Mouse (Mus musculus) heart, adult 8-10 months (tissue): ENCODE data around the gene Defb45. TPM values are rescaled to one million over a fixed set of nuclear protein-coding genes. Genes with fewer than 3 reads are reported as not detected.
A peak's percentile ranks its signal among the peaks of the same experiment; 100 is the strongest.

Source experiments
- DNase-seq: peaks from one replicate; pipeline ENCODE4 v3.0.0; 2022; ENCODE audit warnings: low spot score
- total RNA-seq, 4 experiments: library from RNA; stranded (reverse); gene quantifications; 2 replicates each; pipeline ENCODE4 v1.2.4; 2022

Gene Defb45
- not detected for total RNA-seq

DNA sequence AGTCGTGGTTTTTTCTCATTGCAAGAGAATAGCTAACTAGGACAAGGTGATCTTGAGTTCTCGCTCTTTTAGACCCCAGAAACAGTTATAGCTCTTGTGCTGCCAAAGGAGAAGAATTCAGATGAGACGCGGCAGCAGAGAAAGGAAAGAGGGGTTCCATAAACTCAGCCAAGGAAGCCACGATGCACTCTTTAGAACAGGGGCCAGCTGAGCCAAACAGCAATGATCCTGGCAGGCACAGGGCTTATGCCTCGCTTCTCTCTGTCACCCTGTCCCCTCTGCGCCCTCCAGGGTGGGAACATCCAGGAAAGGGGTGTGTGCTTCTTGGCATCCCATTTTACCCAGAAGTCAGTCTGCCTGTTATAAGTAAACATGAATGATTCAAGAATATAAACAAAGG is at the start of gene Defb45:
TSS of gene Defb45 (minus strand) at position 101 of the 400 bp plus-strand sequence.
- DNase-seq = no peak

DNA sequence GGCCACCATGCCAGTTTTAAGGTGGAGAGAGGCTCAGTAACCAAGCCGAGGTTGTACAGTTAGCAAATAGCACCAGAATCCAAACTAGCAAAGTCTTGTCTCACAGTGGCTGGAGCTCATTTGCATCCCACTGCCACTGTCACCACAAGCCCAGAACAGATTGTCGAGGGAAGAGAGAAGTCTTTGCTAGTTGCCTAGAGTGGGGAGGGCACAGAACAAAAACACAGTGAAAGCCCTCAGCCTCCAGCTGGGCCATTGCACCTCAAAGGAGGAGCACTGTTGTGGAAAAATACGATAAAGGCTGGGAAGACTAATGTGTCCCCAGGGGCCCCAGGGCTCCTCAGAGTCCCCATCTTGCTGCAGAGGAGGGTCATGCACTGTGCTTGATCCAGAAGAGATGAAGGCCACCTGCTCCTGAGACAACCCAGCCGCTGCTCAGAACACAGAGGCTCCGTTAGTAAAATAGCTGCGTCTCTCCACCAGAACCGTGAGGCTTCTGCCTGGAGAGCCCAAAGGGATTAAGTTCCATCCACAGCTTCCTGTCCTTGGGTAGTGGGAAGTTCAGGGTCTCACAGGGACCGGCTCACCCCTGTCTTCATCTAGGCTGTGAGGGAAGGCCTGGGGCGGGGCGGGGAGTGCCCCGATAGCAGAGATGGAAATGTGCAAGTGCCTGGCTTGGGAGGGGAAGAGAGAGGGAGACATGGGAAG is 40.4 kb upstream of the Defb45 start:
- DNase-seq = peak; percentile 64

DNA sequence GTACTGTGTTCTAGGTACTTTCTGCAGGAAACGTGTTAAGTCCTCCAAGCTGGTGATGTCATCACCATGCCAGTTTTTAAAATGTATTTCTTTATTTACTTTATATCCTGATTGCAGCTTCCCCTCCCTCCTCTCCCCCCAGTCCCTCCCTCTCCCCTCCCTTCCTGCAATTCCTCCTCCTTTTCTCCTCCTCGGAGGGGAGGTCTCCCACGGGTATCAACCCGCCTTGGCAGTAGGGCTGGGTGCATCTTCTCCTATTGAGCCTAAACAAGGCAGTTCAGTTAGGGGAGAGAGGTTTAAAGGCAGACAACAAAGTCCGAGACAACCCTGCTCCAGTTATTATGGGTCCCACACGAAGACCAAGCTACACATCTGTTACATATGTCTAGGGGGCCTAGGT is 39.7 kb upstream of the Defb45 start:
- DNase-seq = no peak

DNA sequence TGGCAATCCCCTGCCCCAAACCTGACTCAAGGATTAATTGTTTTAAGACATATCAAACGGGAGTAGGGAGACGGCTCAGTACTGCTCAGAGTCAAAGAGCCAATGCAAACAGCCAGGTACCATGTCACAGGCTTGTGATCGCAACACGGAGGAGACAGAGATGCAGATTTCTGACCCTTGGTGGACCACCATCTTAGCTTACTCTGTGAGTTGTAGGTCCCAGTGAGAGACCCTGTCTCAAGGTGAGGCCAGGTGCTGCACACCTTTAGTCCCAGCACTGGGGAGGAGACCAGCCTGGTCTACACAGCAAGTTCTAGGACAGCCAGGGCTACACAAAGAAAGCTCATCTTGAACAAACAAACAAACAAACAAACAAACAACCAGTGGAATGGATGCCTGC is 38.2 kb upstream of the Defb45 start:
- no peak for DNase-seq

DNA sequence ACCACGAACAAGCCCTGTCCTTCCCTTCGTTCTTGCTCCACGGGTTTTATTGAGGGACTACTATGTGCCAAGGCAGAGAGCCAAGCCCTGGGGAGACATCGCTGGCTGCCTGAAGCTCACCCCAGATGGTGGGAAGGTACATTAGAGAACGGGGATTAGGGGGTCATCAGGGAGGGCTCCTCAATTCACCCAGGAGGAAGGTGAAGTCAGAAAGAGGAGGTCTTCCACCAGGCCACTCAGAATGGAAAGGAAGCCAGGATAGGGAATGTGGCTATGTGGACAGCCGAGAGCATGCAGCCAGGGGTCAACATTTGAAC is 37.8 kb upstream of the Defb45 start:
- no peak for DNase-seq

DNA sequence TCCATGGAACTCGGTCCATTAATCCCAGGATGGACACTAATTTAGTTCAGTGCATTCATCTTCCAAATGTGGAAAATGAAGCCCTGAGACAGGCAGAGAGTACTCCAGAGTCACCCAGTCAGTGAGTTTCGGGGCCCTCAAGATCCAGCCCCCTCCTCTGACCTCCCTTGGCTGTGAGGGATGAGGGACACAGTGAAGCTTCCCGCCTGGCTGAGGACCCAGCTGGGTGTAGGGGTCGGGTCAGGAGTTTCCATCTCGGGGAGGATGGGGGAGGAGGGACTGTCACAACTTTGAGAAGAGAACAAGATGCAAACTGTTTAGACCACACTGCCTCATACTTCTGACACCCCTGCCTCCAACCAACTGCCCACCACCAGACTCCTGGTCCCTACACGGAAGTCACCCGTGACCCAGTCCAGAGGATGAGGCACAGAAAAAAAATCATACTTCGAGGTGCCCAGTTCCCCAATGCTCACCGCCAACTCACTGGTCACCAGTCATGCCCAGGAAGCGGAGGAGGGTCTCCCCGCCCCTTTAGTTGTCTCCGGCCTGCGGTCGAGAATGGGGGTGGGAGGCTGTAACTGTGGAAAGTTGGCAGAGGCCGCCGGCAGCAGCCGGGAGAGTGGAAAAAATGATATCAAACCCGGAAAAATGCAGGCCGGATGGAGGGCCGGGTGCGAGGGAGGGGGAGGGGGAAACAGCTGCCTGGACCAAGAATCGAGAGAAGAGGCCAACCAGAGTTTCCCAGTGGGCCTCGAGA is 37.2 kb upstream of the Defb45 start:
- peak; percentile 82 for DNase-seq

DNA sequence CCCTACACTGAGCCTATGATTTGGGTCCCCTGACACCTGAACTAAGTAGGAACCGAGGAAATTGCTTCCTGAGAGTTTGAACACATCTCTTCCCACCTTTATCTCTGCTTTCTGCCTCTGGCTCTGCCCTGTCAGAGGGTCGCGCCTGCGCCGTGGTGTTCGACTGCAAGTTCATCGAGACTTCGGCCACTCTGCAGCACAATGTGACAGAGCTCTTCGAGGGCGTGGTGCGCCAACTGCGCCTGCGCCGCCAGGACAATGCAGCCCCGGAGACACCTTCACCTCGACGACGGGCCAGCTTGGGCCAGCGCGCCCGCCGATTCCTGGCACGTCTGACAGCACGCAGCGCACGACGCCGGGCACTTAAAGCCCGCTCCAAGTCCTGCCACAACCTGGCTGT is 35.1 kb upstream of the Defb45 start:
- DNase-seq = no peak

DNA sequence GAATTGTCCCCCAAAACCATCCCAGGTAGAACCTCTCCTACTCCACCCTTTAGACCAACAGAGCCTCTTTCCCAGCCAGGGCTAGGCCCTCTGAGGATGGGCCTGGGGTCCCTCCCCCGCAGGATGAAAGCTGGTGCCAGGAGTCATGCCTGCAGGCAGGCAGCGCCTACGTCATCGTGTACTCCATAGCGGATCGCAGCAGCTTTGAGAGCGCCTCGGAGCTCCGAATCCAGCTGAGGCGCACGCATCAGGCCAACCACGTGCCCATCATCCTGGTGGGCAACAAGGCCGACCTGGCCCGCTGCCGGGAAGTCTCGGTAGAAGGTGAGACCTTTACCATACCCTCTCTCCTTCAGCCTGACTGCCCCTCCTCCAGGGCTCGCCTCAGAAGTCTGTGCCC is 34.1 kb upstream of the Defb45 start:
- no peak for DNase-seq

DNA sequence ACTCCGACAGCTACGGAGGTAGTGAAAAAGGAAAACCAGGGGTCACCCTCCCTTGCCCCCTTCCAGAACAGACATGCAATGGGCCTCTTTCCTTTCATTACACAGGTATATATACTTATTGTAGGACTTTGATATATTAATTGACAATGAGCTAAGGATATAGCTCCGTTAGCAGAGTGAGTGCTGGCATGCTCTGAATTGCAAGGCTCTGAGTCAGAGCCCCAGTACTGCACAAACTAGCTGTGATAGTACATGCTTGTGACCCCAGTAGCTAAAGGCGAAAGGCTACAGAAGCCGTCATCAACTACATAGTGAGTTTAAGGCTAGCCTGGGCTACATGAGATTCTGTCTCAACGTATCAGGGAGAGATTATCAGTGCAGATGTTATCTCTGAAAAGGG is 30.7 kb upstream of the Defb45 start:
- no peak for DNase-seq

DNA sequence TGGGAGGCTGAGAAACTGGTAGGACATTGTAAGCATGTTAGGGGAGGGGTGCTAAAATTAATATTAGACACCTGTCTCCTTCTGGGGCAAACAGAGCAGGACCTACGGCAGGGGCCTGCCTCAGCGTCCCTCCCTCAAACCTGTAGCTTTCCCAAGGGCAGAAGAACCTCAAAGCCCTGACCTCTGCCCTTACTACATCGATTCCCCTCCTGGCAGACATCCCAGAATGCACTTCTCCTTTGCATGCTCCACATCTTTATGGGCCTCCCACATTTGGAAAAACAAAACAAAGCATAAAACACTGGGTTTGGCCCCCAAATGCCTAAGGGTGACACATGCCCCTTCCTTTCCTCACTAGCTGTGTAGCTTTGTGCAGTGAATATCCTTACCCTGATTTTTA is 30.0 kb upstream of the Defb45 start:
- DNase-seq = no peak

DNA sequence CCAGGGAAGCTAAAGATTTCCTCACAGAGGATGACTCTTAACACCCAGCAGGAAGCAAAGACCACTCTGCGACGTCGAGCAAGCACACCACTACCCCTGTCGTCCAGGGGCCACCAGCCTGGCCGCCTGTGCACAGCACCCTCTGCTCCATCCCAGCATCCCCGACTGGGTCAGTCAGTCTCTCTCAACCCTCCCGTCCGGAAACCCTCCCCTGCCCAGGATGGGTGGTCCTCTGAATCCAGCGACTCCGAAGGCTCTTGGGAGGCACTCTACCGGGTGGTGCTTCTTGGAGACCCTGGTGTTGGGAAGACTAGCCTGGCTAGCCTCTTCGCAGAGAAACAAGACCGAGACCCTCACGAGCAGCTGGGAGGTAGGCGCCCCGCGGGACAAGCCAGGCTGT is 28.9 kb upstream of the Defb45 start:
- no peak for DNase-seq

DNA sequence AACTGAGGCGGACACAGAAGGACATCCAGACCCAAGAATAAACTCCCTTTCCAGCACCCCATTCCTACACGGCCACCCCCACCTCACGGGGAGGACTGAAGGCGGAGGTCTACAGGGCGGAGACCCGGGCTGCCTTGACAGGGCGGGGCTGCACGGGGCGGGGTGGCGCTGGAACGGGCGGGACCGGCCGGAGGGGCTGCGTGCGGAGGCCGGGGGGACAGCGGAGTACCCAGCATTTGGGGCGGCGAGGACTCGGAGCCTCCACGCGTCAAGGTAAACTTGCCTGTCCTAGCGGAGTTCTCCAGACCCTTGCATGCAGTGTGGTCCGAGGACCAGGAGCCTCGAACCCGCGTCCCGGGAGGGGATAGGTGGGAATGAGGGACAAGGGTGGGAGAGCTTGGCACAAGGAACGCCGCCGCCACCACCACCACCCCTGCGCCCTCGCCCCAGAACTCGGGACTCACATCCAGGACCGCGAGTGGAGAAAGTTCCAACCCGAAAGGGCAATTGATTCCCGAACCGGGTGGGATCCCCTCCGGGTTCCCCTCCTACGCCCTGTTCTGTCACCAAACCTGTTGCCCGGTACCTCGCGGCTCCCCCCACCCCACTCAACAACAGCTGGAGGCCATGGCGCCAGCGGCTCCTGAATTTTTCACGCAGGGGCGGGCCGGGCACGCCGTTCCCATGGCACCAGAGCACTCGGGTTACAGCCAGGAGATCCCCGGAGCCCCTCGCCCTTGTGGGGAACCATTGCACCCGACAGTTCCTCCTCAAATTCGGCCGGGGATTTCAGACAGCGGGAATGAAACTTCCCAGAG is 27.8 kb upstream of the Defb45 start, which contains the start of gene Rem1:
TSS of gene Rem1 (plus strand) at position 178 of the 818 bp plus-strand sequence.
- no peak for DNase-seq

DNA sequence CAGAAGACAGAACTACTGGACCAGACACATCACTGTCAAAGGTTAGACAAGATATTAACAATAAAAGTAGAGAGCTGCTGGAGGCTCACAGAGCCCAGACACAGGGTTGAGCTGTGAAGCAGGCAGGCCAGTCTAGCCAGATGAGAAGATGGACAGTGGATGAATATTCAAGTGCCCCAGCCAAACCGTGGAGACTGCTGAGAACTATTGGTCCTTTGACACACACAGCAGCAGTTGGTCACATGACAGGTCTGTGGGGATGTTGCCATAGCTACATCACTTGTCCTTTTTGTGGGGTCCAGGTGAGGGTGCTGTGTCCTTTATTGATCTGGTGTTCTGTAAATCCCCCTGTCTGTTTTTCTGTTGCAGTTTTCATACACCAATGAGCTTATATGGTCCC is 26.1 kb upstream of the Defb45 start:
- no peak for DNase-seq

DNA sequence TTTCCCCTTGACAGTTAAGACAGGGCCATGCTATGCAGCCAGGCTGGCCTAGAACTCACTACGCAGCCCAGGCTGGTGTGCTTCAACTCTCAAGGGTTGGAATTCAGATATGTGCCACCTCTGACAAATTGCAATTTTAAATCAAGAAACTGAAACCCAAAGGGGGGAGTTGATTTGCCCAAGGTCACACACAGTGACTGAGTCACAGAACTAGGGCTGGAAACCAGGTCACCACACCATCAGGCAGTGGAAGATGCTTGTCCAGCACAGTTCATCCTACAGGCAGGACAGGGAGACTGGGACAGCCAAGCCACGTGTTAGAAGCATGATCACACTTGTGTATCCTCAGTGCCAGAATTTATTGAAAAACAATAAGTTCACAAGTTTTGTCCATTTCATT is 25.4 kb upstream of the Defb45 start:
- no peak for DNase-seq

DNA sequence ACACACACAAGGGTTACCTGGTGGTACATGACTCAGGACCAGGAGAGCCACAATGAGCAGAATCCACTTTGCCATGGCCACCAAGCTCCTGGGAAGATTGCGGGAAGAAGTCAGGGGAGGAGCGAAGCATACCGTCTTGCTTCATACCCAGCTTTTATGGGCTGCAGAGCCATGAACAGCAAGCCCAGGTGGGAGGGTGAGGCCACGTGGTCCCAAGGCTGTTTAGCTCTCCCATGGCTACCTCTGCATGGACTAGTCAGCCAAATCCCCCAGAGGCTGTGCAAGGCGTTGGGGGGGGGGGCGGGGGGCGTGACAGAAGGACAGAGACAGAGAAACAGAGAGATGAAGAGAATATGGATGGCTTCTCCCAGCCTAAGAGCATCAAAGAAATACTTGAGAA is 23.8 kb upstream of the Defb45 start, which contains the start of gene Defb25:
TSS of gene Defb25 (minus strand) at position 101 of the 400 bp plus-strand sequence.
- DNase-seq = no peak

DNA sequence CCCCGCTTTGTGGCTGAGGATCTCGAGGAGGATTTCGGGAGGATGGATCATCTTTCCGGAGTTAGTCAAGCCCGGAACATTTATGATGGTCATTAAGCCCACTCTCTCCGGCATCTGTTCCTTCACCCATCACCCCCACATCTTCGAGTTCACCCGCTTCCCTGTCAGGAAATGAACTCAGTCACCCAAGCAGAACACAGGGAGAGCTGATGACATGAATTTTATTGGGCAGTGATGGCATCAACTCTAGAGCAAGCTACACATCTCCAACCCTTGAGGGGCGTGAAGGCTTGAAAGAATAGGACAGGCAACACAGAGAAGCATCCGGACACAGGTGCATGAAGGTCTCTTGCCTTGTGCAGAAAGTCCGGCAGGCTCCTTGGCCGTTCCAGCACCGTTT is 23.0 kb upstream of the Defb45 start:
- DNase-seq = no peak

DNA sequence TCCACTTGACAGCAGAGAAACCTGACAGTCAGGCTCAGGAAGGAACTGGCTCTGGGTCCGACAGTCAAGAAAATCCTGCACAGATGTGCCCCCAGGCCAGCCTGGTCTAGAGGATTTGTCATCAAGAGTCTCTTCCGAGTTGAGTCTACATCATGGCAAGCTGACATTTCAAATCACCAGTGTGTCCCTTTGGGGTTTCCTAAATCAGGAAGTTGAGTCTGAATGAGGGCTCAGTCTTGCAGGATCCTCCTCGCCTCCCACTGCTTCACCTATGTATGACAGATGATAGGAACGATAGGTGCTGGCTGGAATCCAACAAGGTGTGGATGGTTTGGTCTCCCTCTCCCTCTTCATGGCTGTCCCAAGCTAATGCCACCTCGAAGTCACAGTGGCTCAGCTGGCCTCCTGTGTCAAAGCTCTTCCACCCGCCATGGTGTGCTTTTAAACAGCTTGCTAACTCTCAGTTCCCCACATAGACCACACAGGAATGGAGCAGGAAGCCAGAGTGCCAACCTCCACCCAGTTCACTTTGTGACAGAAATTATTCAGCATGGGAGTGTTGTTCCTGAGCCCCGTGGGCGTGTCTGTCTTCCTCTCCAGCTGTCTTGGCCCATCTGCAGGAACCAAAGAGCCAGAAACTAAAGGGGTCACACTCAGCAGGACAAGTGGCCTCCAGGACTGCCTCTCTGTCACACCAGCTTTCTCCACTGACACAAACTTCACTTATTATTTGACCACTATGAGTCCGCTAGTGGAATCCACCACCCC is 21.4 kb upstream of the Defb45 start:
- DNase-seq = no peak

DNA sequence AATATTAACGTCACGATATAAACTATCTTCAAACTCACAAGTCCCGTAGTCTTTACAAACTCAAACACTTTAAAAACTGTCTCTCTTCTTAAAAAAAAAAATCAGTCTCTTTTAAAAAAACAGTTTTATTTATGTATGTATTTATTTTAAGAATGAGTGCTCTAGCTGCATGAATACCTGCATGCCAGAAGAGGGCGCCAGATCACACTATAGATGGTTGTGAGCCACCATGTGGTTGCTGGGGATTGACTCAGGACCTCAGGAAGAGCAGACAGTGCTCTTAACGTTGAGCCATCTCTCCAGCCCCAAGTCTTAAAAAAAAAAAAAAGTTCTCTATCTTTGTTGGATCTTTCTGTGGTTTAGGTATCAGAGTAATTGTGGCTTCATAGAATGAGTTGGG is 18.2 kb upstream of the Defb45 start:
- no peak for DNase-seq

DNA sequence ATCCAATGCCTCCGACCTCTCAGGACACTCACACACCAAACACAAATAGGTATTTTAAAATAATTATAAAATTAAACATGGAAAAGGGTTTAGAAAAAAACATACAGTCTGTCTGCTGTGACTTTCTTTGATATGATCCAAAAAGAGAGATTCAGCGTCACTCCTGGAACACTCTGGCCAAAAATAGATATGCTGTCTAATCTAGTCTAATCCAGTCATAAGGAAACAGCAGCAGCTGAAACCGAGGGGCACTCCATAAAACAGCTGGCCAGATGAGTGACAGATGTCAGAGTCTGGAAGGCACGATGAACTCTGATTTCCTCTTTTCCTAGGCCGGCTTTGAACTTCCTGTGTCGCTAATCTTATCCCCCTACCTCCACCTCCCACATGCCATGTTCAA is 17.3 kb upstream of the Defb45 start:
- DNase-seq = no peak

DNA sequence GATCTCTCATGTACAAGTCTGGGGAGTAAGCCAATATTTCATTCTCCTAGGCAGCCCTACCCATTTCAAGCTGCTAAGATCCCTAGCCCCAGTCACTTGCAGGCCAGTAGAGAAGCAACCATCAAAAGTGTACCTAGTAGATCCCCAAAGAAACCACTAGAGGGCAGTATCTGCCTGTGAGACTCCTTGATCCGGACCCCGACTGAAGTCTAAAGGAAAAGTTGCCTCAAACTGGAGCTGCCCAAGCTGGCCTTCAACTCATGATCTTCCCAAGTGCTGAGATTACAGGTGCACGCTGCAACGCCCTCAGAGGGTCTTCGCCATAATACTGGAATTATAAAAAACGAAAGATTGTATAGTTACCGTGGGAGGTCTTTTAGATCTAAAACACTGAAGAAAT is 16.4 kb upstream of the Defb45 start:
- DNase-seq = peak; percentile 78

DNA sequence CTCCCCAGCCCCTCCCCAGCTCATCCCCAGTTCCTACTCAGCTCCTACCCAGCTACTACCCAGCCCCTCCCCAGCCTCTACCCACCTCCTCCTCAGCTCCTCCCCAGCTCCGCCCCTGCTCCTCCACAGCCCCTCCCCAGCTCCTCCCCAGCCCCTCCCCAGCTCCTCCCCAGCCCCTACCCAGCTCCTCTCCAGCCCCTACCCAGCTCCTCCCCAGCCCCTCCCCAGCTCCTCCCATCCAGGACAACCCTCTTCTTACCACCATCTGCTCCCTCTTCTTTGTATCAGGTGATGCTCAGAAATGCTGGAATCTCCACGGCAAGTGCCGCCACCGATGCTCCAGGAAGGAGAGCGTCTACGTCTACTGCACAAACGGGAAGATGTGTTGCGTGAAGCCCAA is 13.0 kb upstream of the Defb45 start:
- no peak for DNase-seq

DNA sequence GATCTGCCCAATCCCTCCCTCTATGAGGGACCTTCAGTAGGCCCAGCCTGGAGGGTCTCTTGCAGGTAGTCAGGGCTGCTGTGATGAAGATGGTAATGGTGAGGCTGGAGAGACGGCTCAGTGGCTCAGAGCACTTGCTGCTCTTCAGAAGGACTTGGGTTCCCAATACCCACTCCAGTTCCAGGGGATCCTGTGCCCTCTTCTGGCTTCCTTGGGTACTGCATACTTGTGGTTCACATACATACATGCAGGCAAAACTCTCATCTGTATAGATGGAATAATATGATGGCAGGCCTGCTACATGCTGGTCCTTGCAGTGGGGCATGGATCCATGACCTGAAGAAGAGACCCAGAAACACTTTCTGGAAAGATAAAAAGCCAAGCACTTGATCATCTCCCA is 9.5 kb upstream of the Defb45 start:
- no peak for DNase-seq
